Mouse (Mus musculus) adrenal gland, adult 8-10 months (tissue): ENCODE measurements at regions not wholly inside any gene's neighbourhood (a gene's known extent, or its start where the extent isn't known, plus 50 kb on each side); places are given as distances from the start of the nearest gene placed in this dataset.

Source experiments
- microRNA-seq, 2 experiments: library from miRNA; unstranded; fragments of <30 nt; microRNA quantifications; one replicate each; pipeline ENCODE4 v1.2.0; 2022

Small RNA genes in the stretch of these regions (microRNA-seq; reads per million reads assigned to microRNA genes)
- gene Gm26474: 0 reads per million in 2 experiments
